Mouse (Mus musculus) adrenal gland, adult (tissue): ENCODE measurements around the gene Dnajc4.

ENCODE experiments used
- DNase-seq, 2 experiments: peaks; one replicate each; pipeline ENCODE4 v3.0.0; 2022 to 2023; ENCODE audit warnings: low spot score in 1 of 2; ENCODE audit not compliant: inconsistent age in 2 of 2

Gene Dnajc4

GRCm38 (mm10) chr19:6975537-6976521 is 16.5 kb downstream of the Dnajc4 start, which contains the start of gene Plcb3:
Gene Plcb3 (minus strand): TSS chr19:6976470.
- peak; percentile 86 to 90 for DNase-seq

GRCm38 (mm10) chr19:6974211-6975205 is 17.9 kb downstream of the Dnajc4 start, which contains the start of gene Ppp1r14b:
Gene Ppp1r14b (plus strand): TSS chr19:6974968.
- peak; percentile 86 to 95 for DNase-seq

GRCm38 (mm10) chr19:6973581-6974190 is 18.7 kb downstream of the Dnajc4 start:
- DNase-seq = no peak

GRCm38 (mm10) chr19:6972247-6972917 is 20.0 kb downstream of the Dnajc4 start:
- peak in 1 of 2 experiments; percentile 59 for DNase-seq

DNA sequence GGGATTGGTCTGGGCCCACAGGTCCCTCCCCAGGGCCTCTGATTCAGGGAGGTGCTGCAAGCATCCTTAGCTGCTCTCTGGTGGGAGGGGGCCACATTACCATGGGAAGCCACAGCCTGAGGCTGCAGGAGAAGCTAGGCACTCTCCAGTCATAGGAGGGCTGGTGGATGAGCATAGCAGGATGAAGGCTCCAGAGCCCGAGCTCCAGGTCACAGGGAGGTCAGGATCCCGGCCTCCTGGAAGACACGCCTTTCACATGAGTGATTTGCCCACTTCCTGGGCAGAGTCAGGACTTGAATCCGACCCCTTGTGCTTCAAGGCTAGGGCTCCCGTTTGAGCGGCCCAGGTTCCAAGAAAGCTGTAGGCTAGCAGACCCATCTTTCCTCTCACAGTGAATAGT is 20.7 kb downstream of the Dnajc4 start:
- DNase-seq = no peak

DNA sequence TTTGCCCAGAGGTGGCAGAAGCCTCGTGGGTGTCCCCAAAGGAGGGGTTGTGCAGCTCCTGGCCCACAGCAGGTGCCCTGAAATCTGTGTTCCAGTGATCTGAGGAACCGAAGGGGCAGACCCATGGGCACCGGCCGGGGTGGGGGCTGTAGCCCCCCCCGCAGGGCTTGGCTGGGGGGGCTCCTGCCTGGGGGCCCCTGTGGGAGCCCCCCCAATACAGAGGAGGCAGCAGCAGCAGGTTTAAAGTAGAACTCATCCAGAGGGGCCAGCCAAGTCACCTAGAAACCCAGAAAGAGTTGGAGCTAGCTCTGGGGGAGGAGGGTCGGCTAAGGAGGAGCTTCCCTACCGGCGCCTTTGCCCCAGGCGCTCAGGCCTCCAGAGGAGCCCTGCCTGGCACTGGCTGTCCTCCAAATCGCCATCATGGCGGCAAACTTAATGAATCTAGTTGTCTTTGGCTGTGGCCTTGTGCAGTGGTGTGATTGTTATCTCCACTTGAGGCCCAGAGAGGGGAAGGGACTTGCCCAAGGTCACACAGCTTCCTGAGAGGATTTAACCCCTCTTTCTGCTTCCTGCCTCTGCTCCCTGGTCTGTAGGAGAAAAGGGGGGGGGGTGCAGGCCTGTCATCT is 21.8 kb downstream of the Dnajc4 start:
- peak; percentile 77 to 84 for DNase-seq

DNA sequence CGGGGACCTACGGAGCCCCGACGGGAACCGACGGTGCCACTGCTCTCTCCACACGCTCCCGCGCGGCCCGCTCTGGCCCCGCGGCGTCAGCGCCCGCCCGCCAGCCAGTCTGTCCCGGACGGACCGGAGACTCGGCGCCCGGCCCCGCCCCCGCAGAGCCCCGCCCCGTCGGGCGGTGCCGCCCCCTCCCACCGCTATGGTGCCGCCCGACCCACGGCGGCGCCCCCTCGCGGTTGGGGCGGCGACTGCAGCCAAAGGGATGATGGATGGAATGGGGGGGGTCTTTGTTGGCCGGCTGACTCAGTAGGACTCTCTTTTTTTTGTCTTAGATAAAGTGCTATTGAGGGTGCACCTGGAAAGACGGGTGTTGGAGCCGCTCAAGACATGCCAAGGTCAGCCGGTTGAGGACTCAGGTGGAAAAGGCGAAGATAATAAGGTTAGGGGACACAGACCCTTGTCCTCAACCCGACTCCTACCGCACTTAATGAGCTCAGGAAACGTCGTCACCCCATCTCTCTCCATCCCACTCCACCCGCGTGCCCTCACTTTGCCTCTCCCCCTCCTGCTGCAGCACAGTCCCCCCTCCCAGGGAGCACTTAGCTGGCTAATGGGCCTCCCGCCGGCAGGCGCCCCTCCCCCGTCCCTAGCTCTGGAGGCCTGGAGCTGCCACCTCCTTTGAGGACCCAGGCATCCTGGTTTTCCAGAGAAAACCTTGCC is 22.5 kb downstream of the Dnajc4 start:
- peak; percentile 85 to 93 for DNase-seq

DNA sequence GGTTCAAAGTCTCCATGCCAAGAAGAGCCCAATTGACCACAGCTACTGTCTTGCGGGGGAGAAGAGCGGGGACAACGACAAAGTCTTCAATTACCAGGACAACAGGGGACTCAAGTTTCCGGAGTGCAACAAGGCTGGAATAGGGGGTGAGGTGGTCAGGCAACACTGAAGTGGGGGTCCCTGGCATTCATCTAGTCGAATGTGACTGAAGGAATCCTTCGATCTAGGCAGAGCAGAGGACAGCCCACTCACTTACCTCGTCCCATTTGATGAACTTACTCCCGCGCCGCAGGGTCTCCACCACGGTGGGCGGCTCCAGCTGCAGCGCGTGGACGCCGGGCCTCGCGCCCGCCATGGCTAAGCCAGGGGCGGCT is 23.1 kb downstream of the Dnajc4 start:
- no peak for DNase-seq

DNA sequence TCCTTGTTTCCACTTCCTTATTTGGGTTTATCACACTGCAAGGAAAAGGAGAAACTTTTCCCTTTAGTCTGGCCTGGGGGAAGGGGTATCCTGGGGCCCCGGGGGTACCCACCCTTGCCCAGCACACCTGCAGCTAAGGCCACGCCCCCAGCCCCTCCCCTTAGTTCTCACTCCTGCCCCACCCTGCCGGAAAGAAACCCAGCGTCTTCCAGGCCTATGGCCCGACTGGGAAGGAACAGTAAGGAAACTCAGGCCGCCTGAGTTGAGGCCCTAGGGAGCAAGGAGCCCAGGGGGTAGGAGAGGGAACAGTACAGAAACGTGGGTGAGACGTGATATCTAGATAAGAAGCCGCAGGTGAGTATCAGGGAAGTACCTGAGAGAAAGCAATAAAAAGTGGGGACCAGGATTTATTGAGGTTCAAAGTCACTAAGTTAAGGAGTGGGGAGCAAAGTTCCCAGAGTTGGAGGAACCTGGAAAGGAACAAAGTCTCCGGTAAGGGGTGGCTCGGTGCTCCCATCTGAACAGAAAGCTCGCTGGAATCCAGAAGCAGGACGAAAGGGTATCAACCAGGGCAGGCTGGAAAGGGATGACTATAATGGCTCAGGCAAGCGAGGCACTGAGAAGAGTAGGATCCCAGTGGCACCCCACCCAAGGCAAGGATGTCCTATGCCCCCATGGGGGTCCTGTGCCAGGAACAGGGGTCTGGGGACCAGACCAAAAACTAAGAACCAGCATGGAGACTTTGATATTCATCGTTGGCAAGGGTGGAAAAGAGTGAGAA is 23.7 kb downstream of the Dnajc4 start:
- peak in 1 of 2 experiments; percentile 69 for DNase-seq

DNA sequence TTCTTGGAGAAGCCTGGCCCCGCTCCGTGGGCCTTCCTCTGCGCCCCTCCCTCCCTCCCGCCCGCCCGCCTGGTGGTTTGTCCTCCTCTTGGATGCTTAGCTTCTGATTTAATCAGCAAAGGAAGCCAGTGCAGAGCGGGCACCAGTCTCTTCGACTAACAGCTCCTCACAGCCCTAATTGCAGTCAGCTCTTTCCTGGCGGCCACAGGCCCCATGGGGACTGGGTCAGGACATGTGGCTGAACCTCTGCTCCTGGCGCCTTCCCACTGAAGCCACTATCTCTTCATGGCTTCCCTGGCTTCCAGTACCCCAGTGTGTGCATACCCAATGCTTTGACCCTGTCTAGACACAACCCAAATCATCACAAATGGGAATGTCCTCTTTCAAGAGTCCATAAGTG is 35.9 kb downstream of the Dnajc4 start:
- DNase-seq = peak in 1 of 2 experiments; percentile 49

DNA sequence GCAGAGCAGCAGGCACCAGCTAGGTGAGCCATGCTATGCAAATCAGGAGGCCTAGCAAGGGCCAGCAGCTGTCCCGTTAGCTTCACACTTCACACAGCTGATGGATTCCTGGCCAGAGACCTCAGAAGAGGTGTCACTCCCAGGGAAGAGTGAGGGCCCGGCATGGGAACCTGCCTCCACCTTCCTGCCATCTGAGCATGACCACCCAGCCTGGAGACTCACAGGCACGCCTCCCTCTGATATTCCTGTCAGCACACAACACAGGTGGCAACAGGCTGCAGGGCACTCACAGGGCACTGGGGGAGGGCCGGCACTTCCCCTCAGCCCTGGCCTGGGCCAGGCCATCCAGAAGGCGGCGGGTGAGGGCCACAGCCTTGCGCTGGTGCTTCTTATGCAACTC is 36.9 kb downstream of the Dnajc4 start:
- DNase-seq = no peak

DNA sequence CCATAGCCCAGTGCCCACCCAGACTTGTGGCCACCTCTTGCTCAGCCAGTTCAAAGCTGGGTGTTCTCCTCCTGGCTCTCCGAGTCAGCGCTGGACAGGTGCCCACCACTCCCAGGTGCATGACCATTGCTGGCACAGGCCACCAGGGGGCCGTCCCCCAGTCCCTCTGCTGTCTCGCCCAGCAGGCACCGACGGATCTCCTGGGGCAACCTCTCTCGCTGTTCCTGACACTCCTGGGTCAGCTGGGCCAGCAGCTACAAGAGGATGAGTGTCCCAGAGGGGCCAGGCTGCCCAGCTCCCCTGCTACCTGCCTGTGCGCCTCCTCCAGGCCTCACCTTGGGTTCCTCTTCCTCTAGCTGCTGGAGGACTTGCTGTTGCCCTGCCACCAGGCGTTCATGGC is 38.3 kb downstream of the Dnajc4 start:
- peak; percentile 72 to 80 for DNase-seq

DNA sequence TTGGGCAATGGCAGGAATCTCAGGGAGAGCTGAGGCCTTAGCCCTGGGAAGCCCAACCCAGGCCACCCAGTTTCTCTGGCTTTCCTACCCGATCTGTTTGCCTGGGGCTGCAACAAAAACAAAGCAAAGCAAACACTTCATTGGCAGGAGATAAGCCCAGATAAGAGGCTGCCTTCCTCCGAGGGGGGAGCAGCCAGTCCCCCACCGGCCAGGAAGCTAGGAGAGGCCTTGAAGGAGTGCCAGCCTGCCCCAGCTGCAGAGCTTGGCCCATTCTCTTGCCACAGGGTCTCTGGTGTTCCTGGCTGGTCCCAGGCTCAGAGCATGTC is 39.7 kb downstream of the Dnajc4 start:
- DNase-seq = peak; percentile 90 to 93

- DNase-seq = peak; percentile 92 to 96
Observed at GRCm38 (mm10) chr19:6951994-6952711, 40.2 kb downstream of the Dnajc4 start.

DNA sequence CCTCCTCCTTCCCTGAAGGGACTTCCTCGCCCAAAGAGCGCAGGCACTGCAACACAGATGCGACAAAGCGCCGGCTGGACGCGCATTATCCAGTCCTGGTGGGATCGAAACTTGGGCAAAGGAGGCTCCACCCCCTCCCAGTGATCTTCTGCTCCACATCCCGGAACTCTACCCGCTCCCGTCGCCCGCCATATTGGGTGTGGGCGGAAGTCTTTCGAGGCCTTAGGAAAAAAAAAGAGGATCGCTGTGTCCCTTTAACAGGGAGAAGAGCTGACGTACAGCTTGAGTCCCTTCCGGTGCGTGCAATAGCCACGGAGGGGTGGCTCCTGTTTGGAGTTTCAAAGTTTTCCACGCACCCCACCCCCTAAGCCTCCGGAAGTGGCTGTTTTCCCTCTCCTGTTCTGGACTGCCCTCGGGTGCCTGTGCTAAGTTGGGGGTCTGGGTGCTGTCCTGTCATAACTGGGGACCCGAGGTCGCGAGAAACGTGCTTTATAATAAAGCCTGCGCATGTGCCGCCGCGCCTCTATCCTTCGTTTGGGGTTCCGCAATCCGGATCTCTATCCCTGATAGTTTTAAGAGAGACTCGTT is 40.9 kb downstream of the Dnajc4 start:
- peak; percentile 97 to 99 for DNase-seq

DNA sequence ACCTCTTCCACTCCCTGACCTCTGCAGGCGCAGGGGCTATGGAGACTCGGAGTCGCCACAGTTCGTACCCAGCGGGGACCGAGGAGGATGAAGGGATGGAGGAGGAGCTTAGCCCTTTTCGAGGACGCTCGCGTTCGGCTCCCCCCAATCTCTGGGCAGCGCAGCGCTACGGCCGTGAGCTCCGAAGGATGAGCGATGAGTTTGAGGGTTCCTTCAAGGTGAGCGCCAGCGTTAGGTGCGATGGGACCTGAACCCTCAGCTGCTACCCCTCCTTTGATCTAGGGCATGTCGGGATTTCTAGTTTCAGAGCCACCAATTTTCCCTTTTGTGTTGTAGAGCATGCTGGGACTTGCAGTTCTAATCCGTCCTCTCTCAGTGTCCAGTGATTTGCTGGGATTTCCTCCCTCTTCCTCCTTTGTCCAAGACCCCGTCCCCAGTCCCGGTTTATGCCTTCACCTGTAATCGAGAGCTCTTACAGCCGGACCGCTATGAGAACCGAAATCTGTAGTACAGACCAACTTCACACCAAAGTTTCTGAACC is 41.7 kb downstream of the Dnajc4 start:
- peak; percentile 76 to 94 for DNase-seq

DNA sequence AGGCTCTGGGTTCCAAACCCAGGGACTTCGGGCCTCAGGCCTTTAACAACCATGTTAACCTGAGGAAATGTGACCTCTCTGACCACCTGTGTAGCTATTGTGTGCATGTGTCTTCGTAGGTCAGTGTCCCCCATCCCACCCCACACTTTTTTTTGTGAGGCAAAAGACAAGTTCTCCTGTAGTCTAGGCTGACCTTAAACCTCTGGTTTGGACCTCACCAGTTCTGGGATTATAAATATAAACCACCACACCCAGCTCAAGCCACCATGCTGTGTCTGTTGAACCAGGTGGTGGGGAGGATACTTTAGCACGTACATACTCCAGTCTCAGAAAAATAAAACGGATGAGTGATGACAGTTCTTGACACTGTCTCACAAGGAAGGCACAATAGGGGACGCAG is 42.4 kb downstream of the Dnajc4 start:
- DNase-seq = peak in 1 of 2 experiments; percentile 46
